Mouse (Mus musculus) midbrain, embryonic 16.5 days (tissue): Measurements from ENCODE around the gene Ptpn1. TPM values are rescaled to one million over a fixed set of nuclear protein-coding genes. Genes with fewer than 3 reads are reported as not detected.

Experiments used
- ATAC-seq: fragments of 200-750 bp; cut with Nextera tagmentation; 2 replicates; pipeline ENCODE4 v1.8.0; 2017; ENCODE audit warnings: moderate TSS enrichment
- H3K27ac ChIP-seq: fragments of 300-500 bp; sonication (generic); 2 replicates; pipeline ENCODE4 v1.5.1; 2014; ENCODE audit warnings: mild to moderate bottlenecking, low read length, mixed read lengths
- H3K27me3 ChIP-seq: fragments of 300-500 bp; sonication (generic); 2 replicates; pipeline ENCODE4 v1.6.1; 2014; ENCODE audit warnings: low read depth, low read length, mixed read lengths; ENCODE audit not compliant: control insufficient read depth, insufficient read depth
- H3K36me3 ChIP-seq: fragments of 300-500 bp; sonication (generic); 2 replicates; pipeline ENCODE4 v1.6.1; 2014; ENCODE audit warnings: mild to moderate bottlenecking, low read length, moderate library complexity, mixed read lengths; ENCODE audit not compliant: control insufficient read depth, insufficient read depth
- H3K4me1 ChIP-seq: fragments of 300-500 bp; sonication (generic); 2 replicates; pipeline ENCODE4 v1.6.1; 2014; ENCODE audit warnings: mild to moderate bottlenecking, low read length, mixed read lengths; ENCODE audit not compliant: control insufficient read depth, insufficient read depth
- H3K4me2 ChIP-seq: fragments of 300-500 bp; sonication (generic); 2 replicates; pipeline ENCODE4 v1.6.1; 2014; ENCODE audit warnings: mild to moderate bottlenecking, low read length, mixed read lengths
- H3K4me3 ChIP-seq: fragments of 300-500 bp; sonication (generic); 2 replicates; pipeline ENCODE4 v1.5.1; 2014; ENCODE audit warnings: low read depth, mild to moderate bottlenecking, low read length, moderate library complexity, mixed read lengths
- H3K9ac ChIP-seq: fragments of 300-500 bp; sonication (generic); 2 replicates; pipeline ENCODE4 v1.6.1; 2014; ENCODE audit warnings: low read depth, low read length, mixed read lengths
- H3K9me3 ChIP-seq: fragments of 300-500 bp; sonication (generic); replicated peaks from 2 replicates; pipeline ENCODE4 v1.6.1; 2014; ENCODE audit warnings: mild to moderate bottlenecking, low read length, mixed read lengths; ENCODE audit not compliant: control insufficient read depth, poor library complexity, severe bottlenecking
- WGBS: fragments of 180-500 bp; shearing (Covaris S2); extraction: QIAGEN DNeasy Blood & Tissue Kit; methylation state at CpG from one replicate; pipeline ENCODE4 v1.1.7; 2014; 5-methylcytosine and 5-hydroxymethylcytosine counted together
- polyA plus RNA-seq: library from polyadenylated mRNA; unstranded; fragments of >200 nt; fragmentation: Nextera tagmentation; extraction: Ambion mirVana; gene quantifications from 2 replicates; pipeline ENCODE4 v1.2.1, GENCODE M21; 2015

Gene Ptpn1
- polyA plus RNA-seq, 1 experiment from 2014 or later, result 79.8 TPM

- no peaks in the 10 kb centered on the region for H3K27me3 ChIP-seq
- no peak overlapping the region for H3K27ac ChIP-seq
- H3K4me2 ChIP-seq, result no peak overlapping the region
- no peak overlapping the region for H3K9ac ChIP-seq
- H3K4me3 ChIP-seq, result no peak overlapping the region
- ATAC-seq, result no peak
- H3K9me3 ChIP-seq, result no peaks in the 10 kb centered on the region
- 57% methylated on average over 4 of the region's 4 CpGs for WGBS
- H3K36me3 ChIP-seq, result no peaks in the 10 kb centered on the region
- H3K4me1 ChIP-seq, result 0 out of 2 replicates have a peak, but pooled peaks cover 9% of the 10 kb centered on the region
Observed at GRCm38 (mm10) chr2:167958843-167959242, 27.0 kb downstream of the Ptpn1 start.

- no peaks in the 10 kb centered on the region for H3K27me3 ChIP-seq
- 0 out of 2 replicates have a peak, but pooled peaks cover 9% of the 10 kb centered on the region for H3K4me1 ChIP-seq
- H3K9me3 ChIP-seq, result no peaks in the 10 kb centered on the region
- ATAC-seq, result no peak
- H3K36me3 ChIP-seq, result no peaks in the 10 kb centered on the region
- WGBS, result 78% methylated on average over 4 of the region's 4 CpGs
- no peak overlapping the region for H3K4me3 ChIP-seq
- H3K27ac ChIP-seq, result no peak overlapping the region
- no peak overlapping the region for H3K4me2 ChIP-seq
- H3K9ac ChIP-seq, result no peak overlapping the region
Observed at GRCm38 (mm10) chr2:167959384-167959911, 27.6 kb downstream of the Ptpn1 start.

- Histone ChIP-seq H3K27ac (no peak overlapping the region), H3K4me3 (no peak overlapping the region), H3K9me3 (no peaks in the 10 kb centered on the region), H3K27me3 (no peaks in the 10 kb centered on the region), H3K4me1 (0 out of 2 replicates have a peak, but pooled peaks cover 9% of the 10 kb centered on the region), H3K36me3 (peaks cover under 1% of the 10 kb centered on the region; the same call in 1 of the 2 replicates), H3K4me2 (no peak overlapping the region), H3K9ac (no peak overlapping the region)
- WGBS, result 82% methylated on average over 7 of the region's 7 CpGs
- no peak for ATAC-seq
Observed at GRCm38 (mm10) chr2:167959996-167960395, 28.1 kb downstream of the Ptpn1 start.

- Histone ChIP-seq H3K4me1 (0 out of 2 replicates have a peak, but pooled peaks cover 9% of the 10 kb centered on the region), H3K4me2 (no peak overlapping the region), H3K36me3 (peaks cover 5% of the 10 kb centered on the region; the same call in 1 of the 2 replicates), H3K9ac (no peak overlapping the region), H3K9me3 (no peaks in the 10 kb centered on the region), H3K4me3 (no peak overlapping the region), H3K27me3 (no peaks in the 10 kb centered on the region), H3K27ac (no peak overlapping the region)
- no peak for ATAC-seq
- 79% methylated on average over 8 of the region's 8 CpGs for WGBS
Observed at GRCm38 (mm10) chr2:167960584-167960983, 28.7 kb downstream of the Ptpn1 start.

GRCm38 (mm10) chr2:167962347-167962746, 30.5 kb downstream of the Ptpn1 start:
- Histone ChIP-seq H3K4me3 (no peak overlapping the region), H3K4me1 (0 out of 2 replicates have a peak, but pooled peaks cover 9% of the 10 kb centered on the region), H3K4me2 (no peak overlapping the region), H3K9me3 (no peaks in the 10 kb centered on the region), H3K36me3 (peaks cover 14% of the 10 kb centered on the region), H3K27ac (no peak overlapping the region), H3K9ac (no peak overlapping the region), H3K27me3 (no peaks in the 10 kb centered on the region)
- WGBS, result 94% methylated on average over 6 of the region's 6 CpGs
- no peak for ATAC-seq

GRCm38 (mm10) chr2:167963176-167963575, 31.3 kb downstream of the Ptpn1 start:
- Histone ChIP-seq H3K9ac (no peak overlapping the region), H3K4me2 (no peak overlapping the region), H3K4me1 (0 out of 2 replicates have a peak, but pooled peaks cover 9% of the 10 kb centered on the region), H3K4me3 (no peak overlapping the region), H3K9me3 (no peaks in the 10 kb centered on the region), H3K36me3 (peaks cover 21% of the 10 kb centered on the region), H3K27ac (no peak overlapping the region), H3K27me3 (no peaks in the 10 kb centered on the region)
- ATAC-seq, result no peak
- 95% methylated on average over 4 of the region's 4 CpGs for WGBS

GRCm38 (mm10) chr2:167963778-167964300, 32.0 kb downstream of the Ptpn1 start:
- WGBS, result 94% methylated on average over 9 of the region's 9 CpGs
- no peak overlapping the region for H3K9ac ChIP-seq
- no peaks in the 10 kb centered on the region for H3K27me3 ChIP-seq
- H3K4me1 ChIP-seq, result 0 out of 2 replicates have a peak, but pooled peaks cover 7% of the 10 kb centered on the region
- H3K27ac ChIP-seq, result no peak overlapping the region
- H3K4me3 ChIP-seq, result no peak overlapping the region
- H3K9me3 ChIP-seq, result no peaks in the 10 kb centered on the region
- H3K4me2 ChIP-seq, result no peak overlapping the region
- peaks cover 21% of the 10 kb centered on the region for H3K36me3 ChIP-seq
- ATAC-seq, result no peak

- Histone ChIP-seq H3K9me3 (no peaks in the 10 kb centered on the region), H3K36me3 (peaks cover 21% of the 10 kb centered on the region), H3K4me3 (no peak overlapping the region), H3K4me2 (no peak overlapping the region), H3K27me3 (no peaks in the 10 kb centered on the region), H3K9ac (no peak overlapping the region), H3K4me1 (0 out of 2 replicates have a peak, but pooled peaks cover 2% of the 10 kb centered on the region), H3K27ac (no peak overlapping the region)
- WGBS, result 90% methylated on average over 9 of the region's 9 CpGs
- ATAC-seq, result no peak
Observed at GRCm38 (mm10) chr2:167964320-167964719, 32.5 kb downstream of the Ptpn1 start.

- no peaks in the 10 kb centered on the region for H3K4me1 ChIP-seq
- H3K4me2 ChIP-seq, result no peak overlapping the region
- ATAC-seq, result no peak
- no peak overlapping the region for H3K9ac ChIP-seq
- no peaks in the 10 kb centered on the region for H3K27me3 ChIP-seq
- H3K27ac ChIP-seq, result no peak overlapping the region
- no peaks in the 10 kb centered on the region for H3K9me3 ChIP-seq
- no peak overlapping the region for H3K4me3 ChIP-seq
- 91% methylated on average over 3 of the region's 3 CpGs for WGBS
- H3K36me3 ChIP-seq, result peaks cover 21% of the 10 kb centered on the region
Observed at GRCm38 (mm10) chr2:167965911-167966310, 34.1 kb downstream of the Ptpn1 start.
